Mouse (Mus musculus) neural tube, embryonic 10.5 days (tissue): ENCODE measurements around the gene Ndufa9.
A peak's percentile ranks its signal among the peaks of the same experiment; 100 is the strongest.

Experiments used
- DNase-seq: peaks from one replicate; pipeline ENCODE4 v3.0.0-alpha.2; 2017; ENCODE audit warnings: low spot score; ENCODE audit errors: extremely low spot score

Gene Ndufa9

GRCm38 (mm10) chr6:126848712-126849704 lies at the start of gene Ndufa9:
TSS of gene Ndufa9 (minus strand) at chr6:126849136.
- peak; percentile 94 for DNase-seq

DNA sequence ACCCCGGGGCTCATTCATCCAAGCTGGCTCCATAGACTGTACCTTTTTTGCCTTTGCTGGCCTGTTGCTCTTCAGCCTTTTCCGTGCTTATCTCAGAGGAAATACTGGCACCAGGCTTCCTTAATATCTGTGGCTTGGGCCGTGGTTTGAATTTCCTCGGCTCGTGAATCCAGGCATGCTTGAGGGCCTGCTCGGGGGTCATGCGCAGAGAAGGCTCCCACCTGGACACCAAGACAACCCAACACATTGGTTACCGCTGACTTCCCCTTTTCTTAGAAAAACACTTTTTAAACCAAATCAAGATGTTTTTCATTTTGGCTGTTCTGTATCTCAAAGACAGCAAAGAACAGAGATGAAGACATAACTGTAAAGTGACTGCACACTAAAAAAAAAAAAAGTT lies 28.2 kb upstream of the Ndufa9 start:
- no peak for DNase-seq

DNA sequence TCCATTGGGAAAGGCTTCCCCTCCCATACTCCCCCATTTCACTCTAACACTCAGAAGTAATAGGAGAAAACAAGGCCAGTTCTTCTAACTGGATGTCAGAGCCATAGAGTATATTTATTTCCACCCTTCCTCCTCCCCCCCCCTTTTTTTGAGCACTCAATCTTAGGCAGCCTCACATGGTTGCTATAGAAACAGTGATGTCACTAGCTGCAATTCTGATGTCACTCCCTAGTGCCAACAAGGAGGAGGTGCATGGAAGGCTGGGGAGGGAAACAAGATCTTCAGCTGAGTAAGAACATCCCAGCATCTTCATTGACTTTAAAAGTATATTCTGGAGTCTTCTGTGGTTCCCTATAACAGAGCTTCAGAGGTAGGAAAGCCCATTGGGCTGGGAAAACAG lies 3.9 kb upstream of the Ndufa9 start, which contains the start of gene Akap3:
TSS of gene Akap3 (plus strand) at position 218 of the 400 bp plus-strand sequence.
- DNase-seq: no peak

DNA sequence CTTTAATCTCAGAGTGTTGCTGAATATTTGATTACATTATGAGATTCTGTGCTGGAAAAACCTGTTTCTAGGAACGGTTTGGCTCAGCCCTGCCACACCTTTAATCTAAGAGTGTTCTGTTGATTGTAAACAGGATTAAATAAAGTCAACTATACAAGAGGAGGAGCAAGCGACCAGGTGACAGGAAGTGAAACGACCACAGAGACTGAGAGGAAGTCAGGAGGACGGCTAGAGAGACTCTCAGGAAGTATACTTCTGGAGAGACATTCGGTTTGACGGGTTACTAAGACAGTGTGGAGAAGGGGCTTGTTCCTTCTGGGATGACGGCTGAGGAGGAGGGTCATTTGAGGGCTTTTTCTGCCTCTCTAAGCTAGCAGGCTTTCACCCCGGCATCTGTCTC lies 12.3 kb downstream of the Ndufa9 start:
- DNase-seq: no peak

DNA sequence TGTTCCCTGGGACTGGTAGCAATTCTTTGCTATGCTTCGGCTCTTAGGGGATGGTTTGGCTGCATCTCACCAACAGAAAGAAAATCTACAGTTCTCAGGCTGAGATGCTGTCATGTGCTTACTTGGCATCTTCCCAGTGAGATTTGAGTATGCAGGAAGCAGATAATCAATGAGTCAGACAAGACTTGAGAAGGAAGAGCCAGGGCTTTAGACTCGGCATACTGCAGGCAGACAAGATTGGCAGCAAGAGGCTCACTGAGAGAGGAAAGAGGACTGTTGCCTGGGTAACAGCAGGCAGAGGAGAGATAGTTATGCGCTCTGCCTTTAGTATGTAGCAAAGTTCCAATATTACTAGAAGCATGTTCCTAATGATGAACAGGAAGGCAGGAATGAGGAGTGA lies 25.8 kb downstream of the Ndufa9 start:
- DNase-seq: no peak

DNA sequence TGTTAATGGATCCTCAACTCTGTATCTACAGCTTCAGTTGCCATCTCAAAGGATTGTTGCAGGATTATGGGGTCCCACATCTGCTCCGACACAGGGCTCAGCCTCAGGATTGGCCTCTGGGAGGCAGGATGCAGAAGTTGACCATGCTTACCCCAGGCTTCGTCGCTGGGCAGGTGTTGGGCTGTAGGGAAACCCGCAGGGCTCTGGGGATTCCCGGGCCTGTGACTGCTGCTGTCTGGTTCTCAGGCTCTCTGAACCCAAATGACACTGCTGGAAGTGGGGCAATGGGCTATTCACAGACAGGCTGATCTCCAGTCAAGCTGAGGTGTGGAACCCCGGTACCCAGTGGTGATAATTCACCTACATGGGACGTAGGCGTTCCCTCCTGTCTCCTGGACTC lies 32.6 kb downstream of the Ndufa9 start:
- no peak for DNase-seq

GRCm38 (mm10) chr6:126815206-126815750 lies 33.7 kb downstream of the Ndufa9 start:
- no peak for DNase-seq

DNA sequence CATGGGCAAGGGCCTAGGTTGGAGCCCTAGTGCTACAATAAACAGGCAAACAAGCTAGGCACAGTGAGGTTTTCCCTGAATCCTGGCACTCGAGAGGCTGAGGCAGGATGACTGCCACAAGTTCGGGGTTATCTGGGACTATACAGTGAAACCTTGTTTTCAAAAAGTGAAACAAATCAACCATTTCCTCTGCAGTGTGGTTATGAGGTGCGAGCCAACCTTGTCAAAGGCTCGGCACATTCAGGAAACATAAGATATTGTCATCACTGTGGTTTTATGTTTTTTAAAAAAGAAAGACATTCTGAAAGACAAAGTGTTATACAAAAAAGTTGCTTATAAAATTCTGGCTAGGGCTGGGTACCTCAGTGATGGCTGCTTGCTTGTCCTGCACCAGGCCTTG lies 37.5 kb downstream of the Ndufa9 start:
- DNase-seq: no peak

DNA sequence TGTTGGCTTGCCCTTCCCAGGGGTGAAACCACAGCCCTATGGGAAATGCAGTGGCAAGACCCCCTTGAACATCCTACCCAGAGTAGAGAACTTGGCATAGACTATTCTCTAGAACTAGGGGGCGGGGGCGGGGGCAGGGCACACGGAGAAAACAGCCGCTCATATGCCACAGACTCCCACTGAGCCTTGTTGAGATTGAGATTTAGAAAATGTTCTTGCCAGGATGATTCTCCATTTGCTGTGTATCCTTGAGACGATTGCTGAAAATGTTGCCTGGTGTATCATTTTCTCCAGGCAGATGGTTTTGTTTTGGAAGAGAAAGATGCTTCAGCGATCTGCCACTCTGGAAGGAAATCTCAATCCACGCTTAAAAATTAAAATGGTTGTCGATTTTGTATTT lies 40.4 kb downstream of the Ndufa9 start:
- no peak for DNase-seq

GRCm38 (mm10) chr6:126808134-126808533 lies 40.8 kb downstream of the Ndufa9 start:
- DNase-seq: no peak

GRCm38 (mm10) chr6:126806783-126807182 lies 42.2 kb downstream of the Ndufa9 start:
- no peak for DNase-seq

DNA sequence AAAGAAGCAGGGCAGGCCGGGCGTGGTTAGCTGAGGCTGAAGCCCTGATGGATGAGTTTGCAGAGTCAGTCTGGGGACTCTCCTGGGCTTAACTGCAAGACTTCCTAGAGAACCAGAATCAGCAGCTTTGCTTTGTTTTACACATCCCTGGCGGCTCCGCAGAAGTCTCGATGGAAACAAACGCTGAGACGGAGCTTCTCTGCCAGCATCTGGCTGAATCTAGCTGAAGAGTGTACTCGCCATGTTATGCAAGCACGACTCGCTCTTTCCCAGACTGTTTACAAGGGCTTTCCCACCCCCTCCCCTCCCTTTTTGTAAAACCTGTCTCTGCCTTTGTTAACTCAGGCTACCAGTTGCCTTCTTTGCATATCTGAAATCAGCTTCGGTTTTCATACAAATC lies 46.0 kb downstream of the Ndufa9 start:
- DNase-seq: no peak

- DNase-seq: no peak
These were observed 54.2 kb downstream of the Ndufa9 start for GRCm38 (mm10) chr6:126794751-126795150.

DNA sequence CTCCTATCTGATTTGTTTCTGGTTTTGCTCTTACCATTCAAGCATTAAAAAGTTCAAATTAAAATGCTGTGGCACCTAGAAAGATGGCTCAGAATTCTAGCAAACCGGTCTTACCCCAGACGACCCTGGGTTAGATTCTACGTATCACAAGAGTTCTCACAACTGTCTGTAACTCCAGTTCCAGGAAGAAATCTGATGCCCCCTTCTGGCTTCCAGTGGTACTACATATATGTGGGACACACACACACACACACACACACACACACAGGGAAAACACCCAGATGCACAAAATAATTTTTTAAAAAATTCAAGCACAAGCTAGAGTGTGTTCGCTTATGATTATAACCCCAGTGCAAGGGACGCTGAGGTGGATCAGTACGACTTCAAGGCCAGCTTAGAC lies 55.2 kb downstream of the Ndufa9 start:
- no peak for DNase-seq

- no peak for DNase-seq
These were observed 57.0 kb downstream of the Ndufa9 start for GRCm38 (mm10) chr6:126791964-126792363.

- no peak for DNase-seq
These were observed 57.4 kb downstream of the Ndufa9 start for GRCm38 (mm10) chr6:126791488-126791887.

DNA sequence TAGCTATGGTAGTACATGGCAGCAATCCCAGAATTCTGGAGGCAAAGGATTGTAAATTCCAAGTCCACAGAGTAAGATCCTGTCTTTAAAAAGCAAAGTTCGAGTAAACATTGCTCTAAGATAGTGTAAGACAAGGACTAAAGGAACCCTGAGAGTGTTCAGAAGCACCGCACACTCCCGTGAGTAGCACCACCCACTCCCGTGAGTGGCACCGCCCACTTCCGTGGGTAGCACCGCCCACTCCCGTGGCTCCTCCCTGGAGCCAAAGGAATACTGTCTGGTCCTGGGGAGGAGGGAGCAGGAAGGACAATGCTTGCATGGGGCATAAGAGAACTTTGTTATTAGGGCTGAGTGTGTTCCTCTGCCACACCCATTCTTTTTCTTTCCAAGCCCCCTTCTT lies 60.1 kb downstream of the Ndufa9 start:
- no peak for DNase-seq

GRCm38 (mm10) chr6:126784206-126784605 lies 64.7 kb downstream of the Ndufa9 start:
- no peak for DNase-seq

GRCm38 (mm10) chr6:126783651-126784066 lies 65.3 kb downstream of the Ndufa9 start:
- DNase-seq: no peak

DNA sequence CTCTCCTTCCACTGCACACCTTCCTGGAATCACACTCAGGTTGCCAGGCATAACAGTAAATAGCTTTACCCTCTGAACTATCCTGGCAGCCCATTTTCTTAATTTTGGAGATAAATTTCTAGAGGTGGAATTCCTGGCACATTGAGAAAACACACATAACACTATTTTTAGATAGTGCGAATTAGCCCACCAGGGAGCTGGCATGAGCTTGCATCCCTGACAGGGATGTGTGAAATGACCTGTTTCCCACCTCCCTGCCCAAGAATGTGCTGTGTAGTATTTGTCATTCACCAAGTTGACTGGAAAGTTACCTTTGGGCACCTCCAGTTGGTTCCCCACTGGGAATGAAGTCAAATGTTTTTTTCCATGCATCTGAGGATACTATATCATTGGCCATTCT lies 65.9 kb downstream of the Ndufa9 start:
- DNase-seq: no peak

DNA sequence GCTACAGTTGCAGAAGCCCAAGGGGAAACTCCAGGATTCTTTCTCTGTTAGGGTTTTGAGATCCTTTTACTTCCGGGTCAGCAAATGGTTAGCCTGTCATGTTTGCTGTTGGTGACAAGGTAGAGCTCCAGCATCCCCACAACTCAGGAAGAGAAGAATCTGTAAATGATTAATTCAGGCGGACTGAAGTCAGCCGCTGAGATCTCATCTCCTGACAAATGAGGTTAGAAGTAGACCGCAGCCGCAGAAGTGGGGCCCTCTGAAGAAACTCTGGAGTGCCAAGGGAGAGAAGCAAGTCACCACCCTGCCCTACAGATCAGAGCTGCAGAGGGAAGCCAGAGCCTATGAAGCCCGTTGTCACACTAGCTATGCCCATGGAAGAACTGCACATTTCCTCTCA lies 71.0 kb downstream of the Ndufa9 start:
- DNase-seq: no peak

DNA sequence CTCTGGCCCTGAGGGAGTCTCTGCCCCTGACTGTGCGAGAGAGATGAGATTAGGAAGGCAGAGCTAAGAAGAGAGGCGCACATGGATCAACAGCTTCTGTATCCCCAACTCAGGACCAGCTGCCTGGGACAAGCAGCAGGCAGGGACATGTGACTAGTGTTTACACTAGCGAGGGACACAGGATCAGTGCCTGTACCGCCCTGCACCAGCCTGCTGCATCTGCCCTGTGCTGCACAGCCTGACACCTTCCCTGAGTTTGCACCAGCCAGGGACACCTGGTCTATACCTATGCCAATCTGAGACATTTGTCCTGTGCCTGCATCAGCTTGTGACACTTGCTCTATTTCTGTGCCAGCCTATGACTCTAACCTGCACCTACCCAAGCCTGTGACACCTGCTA lies 75.1 kb downstream of the Ndufa9 start:
- DNase-seq: no peak

DNA sequence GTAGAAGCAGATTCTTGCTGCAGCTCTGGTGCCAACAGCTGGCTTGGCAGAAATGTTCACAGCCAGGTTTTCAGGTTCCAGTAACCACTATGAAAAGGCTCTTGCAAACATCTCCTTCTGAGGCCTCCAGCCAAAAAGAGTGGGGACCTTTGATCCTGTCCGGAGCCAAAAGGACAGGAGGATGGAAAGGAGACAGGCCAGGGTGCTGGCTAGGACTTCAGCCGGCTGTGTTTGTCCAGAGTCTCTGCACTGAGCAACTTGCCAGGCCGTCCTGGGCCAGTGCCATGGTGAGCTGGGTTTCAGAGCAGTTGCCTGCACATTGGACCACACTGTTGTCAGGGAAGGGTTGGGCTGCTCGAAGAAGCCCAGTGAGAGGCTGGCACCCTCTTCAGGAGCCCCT lies 76.6 kb downstream of the Ndufa9 start:
- DNase-seq: no peak
